Mouse (Mus musculus) E14TG2a.4 (cell line): Measurements from ENCODE around the gene Gak.

Source experiments
- H3K27me3 ChIP-seq: 2 replicates; pipeline ENCODE4 v1.6.1; 2014; ENCODE audit warnings: low read length, control low read depth; ENCODE audit not compliant: insufficient read depth
- H3K36me3 ChIP-seq: 2 replicates; pipeline ENCODE4 v1.6.1; 2014; ENCODE audit warnings: low read length, control low read depth; ENCODE audit not compliant: insufficient read depth
- H3K4me1 ChIP-seq: replicated peaks from 2 replicates; pipeline ENCODE4 v1.6.1; 2014; ENCODE audit warnings: low read depth, low read length, control low read depth
- H3K4me3 ChIP-seq: replicated peaks from 2 replicates; pipeline ENCODE4 v1.5.1; 2014; ENCODE audit warnings: mild to moderate bottlenecking, low read length
- H3K9me3 ChIP-seq: 2 replicates; pipeline ENCODE4 v1.6.1; 2014; ENCODE audit warnings: low read length, control low read depth
- CTCF ChIP-seq: conservative IDR thresholded peaks from 2 replicates; pipeline ENCODE4 v1.5.1; 2014; ENCODE audit warnings: low read length
- NANOG ChIP-seq: IDR thresholded peaks from 2 replicates; pipeline ENCODE4 v1.6.1; 2014; ENCODE audit warnings: borderline replicate concordance, low read length, mixed read lengths
- POU5F1 ChIP-seq: IDR thresholded peaks from 2 replicates; pipeline ENCODE4 v1.6.1; 2014; ENCODE audit warnings: low read length, borderline replicate concordance

The Gak gene

DNA sequence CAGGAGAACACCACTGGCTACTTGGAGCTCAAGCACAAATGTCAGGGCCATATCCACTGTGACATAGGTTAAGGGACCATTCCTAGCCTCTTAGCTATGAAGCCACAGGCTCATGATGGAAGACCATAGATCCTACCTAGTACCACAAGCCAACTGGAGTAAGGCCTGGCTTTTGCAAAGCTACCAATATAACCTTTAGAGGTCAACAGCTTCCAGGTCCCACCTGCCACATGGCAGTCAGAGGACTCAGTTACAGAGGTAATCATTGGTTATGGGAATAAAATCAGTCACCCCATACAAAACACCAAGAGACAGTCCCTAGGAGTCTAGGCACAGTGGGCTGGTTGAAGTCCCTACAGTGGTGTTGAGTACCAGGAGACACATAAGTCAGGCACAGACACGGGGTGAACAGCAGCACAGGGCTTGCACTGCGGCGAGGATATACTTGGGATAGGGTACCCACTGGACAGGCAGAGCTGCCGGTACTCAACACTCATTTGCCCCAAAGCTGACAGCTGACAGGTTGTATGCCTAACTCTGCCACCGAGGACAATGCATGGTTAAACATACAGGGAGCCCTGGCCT, 21.7 kb upstream of the Gak start:
- Histone ChIP-seq H3K4me1 (peaks cover 12% of the 10 kb centered on the region), H3K9me3 (no peaks in the 10 kb centered on the region), H3K27me3 (no peaks in the 10 kb centered on the region), H3K36me3 (peaks cover 97% of the 10 kb centered on the region), H3K4me3 (no peak overlapping the region)
- TF ChIP-seq NANOG: no peak
- TF ChIP-seq POU5F1: no peak
- no peak for TF ChIP-seq CTCF

GRCm38 (mm10) chr5:108650341-108650740, 20.8 kb upstream of the Gak start:
- Histone ChIP-seq H3K27me3 (no peaks in the 10 kb centered on the region), H3K4me1 (peaks cover 9% of the 10 kb centered on the region), H3K9me3 (no peaks in the 10 kb centered on the region), H3K36me3 (peaks cover 97% of the 10 kb centered on the region), H3K4me3 (no peak overlapping the region)
- TF ChIP-seq NANOG (no peak), POU5F1 (no peak), CTCF (no peak)

- H3K4me3 ChIP-seq: no peak overlapping the region
- peaks cover 9% of the 10 kb centered on the region for H3K4me1 ChIP-seq
- H3K27me3 ChIP-seq: no peaks in the 10 kb centered on the region
- H3K9me3 ChIP-seq: no peaks in the 10 kb centered on the region
- TF ChIP-seq NANOG: no peak
- TF ChIP-seq CTCF: no peak
- no peak for TF ChIP-seq POU5F1
- H3K36me3 ChIP-seq: peaks cover 95% of the 10 kb centered on the region
These were observed 19.5 kb upstream of the Gak start for GRCm38 (mm10) chr5:108648937-108649576.

DNA sequence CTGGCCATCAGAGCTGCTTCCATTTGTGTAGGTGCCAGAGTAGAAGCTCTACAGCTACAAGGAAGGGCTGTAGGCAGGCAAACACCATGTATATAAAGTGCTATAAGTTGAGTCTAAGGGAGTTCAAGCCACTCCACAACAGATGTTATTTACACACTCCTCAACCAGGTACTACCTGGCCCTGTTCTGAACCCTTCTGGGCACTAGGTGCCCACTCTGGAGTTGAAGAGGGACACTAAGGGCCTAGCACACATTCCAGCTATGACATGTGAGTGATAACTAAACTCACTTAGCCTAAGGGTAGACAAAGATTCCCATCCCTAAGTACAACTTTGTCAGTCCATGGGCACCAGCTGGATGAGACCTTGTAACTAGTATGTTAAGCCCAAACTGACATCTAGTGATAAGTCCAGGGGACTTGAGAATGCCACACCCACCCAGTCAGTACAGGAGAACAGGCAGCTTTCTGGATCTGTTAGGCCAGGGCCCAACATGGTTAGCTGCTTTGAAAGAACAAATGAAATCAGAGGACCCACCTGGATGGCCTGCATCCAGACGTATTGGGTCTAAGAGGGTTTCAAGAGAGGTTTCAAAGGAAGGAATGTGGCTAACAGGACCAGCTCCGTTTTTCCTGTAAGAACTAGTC, 18.4 kb upstream of the Gak start:
- H3K9me3 ChIP-seq: no peaks in the 10 kb centered on the region
- H3K27me3 ChIP-seq: no peaks in the 10 kb centered on the region
- H3K4me3 ChIP-seq: no peak overlapping the region
- TF ChIP-seq NANOG (no peak), POU5F1 (no peak), CTCF (no peak)
- peaks cover 9% of the 10 kb centered on the region for H3K4me1 ChIP-seq
- H3K36me3 ChIP-seq: peaks cover 90% of the 10 kb centered on the region

DNA sequence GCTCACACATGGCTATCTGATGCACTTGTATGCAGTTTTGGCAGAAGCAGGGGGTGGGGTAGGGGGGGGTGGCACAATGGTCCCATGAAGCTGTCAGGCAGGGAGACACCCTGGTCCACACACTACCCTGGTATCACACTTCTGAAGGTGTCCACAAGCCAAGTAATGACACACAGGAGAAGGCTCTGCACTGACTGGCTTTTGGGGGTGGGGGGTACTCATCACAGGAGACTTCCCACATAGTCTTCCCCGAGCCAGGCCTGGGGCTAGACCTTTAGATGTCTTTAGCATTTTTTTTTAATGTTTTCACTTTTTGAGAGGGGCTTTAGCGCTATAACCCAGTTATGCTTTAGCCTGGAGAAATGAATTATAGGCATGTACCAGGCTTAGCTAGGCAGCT, 17.8 kb upstream of the Gak start:
- no peaks in the 10 kb centered on the region for H3K27me3 ChIP-seq
- no peak for TF ChIP-seq CTCF
- peaks cover 85% of the 10 kb centered on the region for H3K36me3 ChIP-seq
- H3K4me3 ChIP-seq: no peak overlapping the region
- H3K9me3 ChIP-seq: no peaks in the 10 kb centered on the region
- H3K4me1 ChIP-seq: peaks cover 9% of the 10 kb centered on the region

DNA sequence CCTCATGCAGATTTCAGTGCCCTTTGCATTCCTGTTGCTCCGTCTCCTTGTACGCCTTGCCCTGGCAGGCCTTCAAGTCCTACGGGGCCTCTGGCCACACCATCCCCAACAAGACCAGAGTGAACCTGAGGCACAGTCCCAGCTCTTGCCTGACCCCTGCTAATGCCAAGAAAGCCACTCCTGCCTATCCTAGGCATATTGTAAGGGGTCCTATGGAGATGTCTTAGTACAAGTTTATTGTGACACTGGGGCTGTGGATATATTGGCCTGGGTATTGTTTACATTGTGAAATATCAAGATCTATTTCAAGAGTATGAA, 16.7 kb upstream of the Gak start:
- no peak overlapping the region for H3K4me3 ChIP-seq
- no peaks in the 10 kb centered on the region for H3K9me3 ChIP-seq
- no peak for TF ChIP-seq CTCF
- TF ChIP-seq NANOG: no peak
- H3K36me3 ChIP-seq: peaks cover 76% of the 10 kb centered on the region
- H3K4me1 ChIP-seq: peaks cover 9% of the 10 kb centered on the region
- no peaks in the 10 kb centered on the region for H3K27me3 ChIP-seq

DNA sequence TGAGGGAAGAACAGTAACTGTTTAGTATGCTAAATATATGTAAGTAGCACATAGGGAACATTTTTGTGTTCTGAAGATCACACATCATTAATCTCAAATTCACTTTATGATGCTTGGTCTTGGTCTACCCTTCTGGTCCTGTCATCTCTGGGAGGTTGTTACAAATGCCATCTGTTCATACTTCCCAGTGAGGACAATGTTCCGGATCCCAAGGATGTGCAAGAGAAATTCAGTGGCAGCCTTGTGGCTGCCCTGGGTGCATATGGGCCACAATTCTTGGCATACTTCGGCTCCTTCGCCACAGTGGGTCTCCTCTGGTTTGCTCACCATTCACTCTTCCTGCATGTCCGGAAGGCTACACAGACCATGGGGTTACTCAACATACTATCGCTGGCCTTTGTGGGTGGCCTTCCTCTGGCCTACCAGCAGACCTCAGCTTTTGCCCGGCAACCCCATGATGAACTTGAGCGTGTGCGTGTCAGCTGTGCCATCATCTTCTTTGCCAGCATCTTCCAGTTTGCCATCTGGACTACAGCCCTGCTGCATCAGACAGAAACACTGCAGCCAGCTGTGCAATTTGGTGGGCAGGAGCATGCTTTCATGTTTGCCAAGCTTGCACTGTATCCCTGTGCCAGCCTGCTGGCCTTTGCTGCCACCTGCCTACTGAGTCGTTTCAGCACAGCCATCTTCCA, 16.2 kb upstream of the Gak start:
- peaks cover 73% of the 10 kb centered on the region for H3K36me3 ChIP-seq
- H3K4me1 ChIP-seq: peaks cover 9% of the 10 kb centered on the region
- no peaks in the 10 kb centered on the region for H3K9me3 ChIP-seq
- TF ChIP-seq CTCF: no peak
- TF ChIP-seq NANOG: no peak
- TF ChIP-seq POU5F1: no peak
- no peak overlapping the region for H3K4me3 ChIP-seq
- H3K27me3 ChIP-seq: no peaks in the 10 kb centered on the region

- Histone ChIP-seq H3K27me3 (no peaks in the 10 kb centered on the region), H3K36me3 (peaks cover 58% of the 10 kb centered on the region), H3K9me3 (no peaks in the 10 kb centered on the region), H3K4me3 (no peak overlapping the region), H3K4me1 (no peaks in the 10 kb centered on the region)
- TF ChIP-seq NANOG (no peak), CTCF (no peak), POU5F1 (no peak)
These were observed 14.1 kb upstream of the Gak start for GRCm38 (mm10) chr5:108643674-108644073.
